Mouse (Mus musculus) c-Kit-positive CD71-positive TER-119-positive erythroid progenitor cells, embryonic 14.5 days (primary cell): ENCODE results near the gene Hgd.

Experiments used
- DNase-seq: peaks from one replicate; pipeline ENCODE4 v3.0.0-alpha.2; 2013; ENCODE audit warnings: low spot score

Gene Hgd

GRCm38 (mm10) chr16:37581901-37582300, 1.9 kb downstream of the Hgd start:
- no peak for DNase-seq

- DNase-seq, result no peak
Observed at GRCm38 (mm10) chr16:37583306-37583705, 3.4 kb downstream of the Hgd start.

DNA sequence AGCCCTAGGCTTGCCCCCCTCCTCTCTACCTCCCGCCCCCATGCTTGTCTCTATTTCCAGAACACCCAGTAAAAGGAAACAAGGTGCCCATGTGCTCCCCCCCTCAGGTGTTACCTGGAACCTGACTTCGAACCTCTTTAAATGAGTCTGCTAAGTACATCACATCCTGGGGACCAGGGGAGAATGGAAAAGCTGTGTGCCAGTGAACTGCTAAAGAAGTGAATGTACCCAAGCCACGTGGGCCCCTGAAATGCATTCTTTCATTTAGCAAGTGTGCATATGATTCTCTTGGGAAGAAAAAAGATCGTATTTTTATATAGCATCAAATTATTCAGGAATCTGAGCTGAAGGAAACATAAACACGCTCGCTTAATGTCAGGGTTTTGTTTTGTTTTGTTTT, 3.8 kb downstream of the Hgd start:
- DNase-seq, result no peak

DNA sequence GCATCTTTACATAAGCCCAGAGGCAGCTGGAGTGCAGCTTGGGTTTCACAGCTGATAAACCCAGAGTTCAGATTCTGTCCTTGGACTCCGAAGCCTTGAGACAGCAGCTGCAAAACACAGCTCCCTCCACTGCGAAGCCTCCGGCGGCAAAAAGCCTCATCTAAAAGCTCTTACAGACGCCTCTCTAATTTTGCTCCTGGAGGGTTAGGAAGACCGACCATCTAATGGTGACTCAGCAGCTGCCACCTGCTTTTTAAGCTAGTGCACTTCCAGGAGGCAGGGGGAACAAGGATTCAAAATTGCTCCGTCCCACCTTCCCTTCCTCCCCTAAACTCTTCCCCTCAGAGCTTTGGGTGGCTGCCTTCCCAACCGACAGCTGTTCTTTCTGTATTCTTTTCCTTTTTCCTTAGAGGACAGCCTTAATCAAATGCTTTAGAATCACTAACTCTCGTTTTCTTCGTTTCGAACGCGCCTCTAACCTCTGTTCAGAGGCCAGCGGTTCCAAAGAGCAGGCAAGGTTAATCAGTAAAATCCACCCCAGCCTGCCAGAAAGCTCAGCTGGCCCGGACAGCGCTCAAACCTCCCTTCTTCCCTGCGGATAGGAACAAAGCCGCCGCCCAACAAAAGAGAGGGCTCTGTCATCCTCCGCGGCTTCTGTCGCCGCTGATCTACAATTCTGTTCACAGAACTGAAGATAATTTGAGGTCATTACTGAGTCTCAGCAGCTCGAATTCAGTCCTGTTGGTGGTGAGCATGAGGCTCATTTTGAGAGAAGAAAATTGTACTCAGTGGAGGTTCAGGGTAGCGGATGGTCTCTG, 4.5 kb downstream of the Hgd start:
- no peak for DNase-seq

DNA sequence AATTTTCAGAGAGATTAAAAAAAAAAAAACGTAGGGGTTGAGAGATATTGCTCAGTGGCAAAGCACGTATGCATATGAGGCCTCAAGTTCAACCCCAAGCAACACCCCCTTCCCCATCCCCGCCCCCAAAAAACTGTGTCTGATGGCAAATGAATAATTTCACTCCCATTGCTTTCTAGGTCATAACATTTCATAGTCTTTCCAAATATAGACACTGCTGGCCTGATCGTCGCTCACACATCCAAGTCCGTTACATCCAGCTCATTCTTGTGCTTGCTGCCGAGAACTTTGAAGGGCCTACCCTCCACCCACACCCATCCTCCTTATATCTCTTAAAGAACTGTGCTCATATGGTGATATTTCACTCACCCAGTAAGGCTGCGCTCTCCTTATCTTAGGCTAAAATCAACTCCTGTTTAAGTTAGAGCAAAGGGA, 5.2 kb downstream of the Hgd start:
- DNase-seq, result no peak

- no peak for DNase-seq
Observed at GRCm38 (mm10) chr16:37590921-37591320, 11.0 kb downstream of the Hgd start.

DNA sequence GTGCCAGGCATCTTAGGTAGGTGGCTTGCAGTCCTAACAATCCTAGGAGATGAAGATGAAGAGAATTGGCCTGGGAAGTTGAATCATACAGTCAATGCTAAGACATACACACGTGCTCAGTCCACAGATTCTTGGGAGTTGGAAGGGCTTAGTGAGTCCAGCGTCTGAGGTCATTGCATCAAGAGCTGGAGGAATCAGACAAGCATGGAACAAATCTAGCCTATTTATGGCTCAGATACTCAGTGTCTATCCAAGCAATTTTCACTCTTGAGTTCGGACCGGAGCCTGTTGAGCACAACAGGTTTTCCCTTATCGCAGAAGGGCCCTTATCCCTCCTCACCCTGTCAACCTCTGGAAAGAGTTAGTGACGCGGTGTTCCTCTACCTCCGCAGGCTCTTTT, 11.6 kb downstream of the Hgd start:
- no peak for DNase-seq

DNA sequence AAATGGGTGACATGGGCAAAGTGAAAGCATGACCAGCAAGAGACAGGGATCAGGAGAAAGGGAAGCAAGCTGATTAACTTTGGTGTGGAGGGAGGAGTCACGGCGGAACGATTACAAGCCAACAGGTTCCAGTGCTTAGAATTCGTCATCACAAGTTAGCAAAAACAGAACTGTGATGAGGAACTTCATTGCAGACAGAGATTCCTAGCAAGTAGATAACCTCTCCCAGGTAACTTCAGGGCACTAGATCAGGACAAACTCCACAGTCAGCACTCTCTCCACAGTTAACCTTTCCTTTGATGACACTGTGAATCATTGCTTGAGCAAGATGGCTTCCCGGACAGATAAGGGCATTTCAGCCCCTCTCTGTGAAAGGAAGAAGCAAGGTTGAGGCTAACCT, 17.5 kb downstream of the Hgd start:
- no peak for DNase-seq

DNA sequence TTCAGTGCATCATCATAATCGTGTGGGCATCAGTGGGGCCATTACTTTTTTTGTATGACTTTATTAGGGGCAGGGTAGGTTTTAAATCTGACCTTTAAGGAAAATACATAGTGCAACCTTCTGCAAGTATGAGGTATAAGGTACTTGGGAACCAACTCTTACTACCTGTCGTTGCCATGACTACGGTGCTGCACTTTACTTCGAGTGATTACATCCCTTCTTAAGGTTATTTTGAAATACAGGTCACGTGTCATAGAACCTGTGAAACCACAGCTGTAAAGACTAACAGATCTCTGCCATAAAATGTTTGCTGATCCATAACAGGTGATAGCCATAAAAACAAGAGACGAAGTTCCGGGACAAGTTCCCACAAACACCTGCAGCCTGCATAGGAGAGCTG, 18.5 kb downstream of the Hgd start:
- DNase-seq, result no peak

DNA sequence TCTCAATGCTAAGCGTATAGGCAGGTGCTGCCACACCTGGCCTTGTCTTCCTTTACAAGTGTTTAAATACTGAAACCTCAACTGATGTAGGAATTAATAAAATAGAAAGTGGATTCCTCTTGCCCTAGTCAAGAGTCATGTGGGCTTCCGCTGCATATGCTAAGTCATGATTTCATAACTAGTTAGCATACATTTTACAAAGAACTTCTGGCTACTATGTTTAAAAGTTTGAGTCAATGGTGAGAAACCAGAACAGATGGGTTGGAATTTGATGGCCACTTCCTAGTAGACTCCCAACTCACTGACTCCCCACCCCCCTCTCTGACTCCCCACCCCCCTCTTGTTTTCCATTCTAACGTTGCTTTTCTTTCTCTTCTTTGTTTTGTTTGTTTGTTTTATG, 19.4 kb downstream of the Hgd start:
- no peak for DNase-seq

- DNase-seq, result no peak
Observed at GRCm38 (mm10) chr16:37603431-37603830, 23.5 kb downstream of the Hgd start.

DNA sequence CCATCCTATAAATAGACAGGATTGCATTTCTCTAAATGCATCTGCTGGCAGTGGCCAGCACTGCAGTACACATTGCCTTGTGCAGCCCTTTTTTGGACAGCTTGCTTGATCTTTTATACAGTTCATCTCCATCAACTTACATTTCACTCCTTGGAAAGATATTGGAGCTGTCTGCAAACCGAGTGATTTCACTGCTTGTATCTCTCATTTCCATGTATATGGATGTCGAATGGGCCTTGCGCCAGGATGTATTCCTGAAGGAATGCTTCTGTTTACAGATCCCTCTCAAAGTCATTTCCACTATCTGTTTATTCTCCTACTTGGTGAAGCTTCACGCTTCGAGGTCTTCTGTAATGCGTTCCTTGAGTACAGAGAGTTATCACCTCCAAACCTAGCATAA, 24.3 kb downstream of the Hgd start:
- DNase-seq, result no peak

DNA sequence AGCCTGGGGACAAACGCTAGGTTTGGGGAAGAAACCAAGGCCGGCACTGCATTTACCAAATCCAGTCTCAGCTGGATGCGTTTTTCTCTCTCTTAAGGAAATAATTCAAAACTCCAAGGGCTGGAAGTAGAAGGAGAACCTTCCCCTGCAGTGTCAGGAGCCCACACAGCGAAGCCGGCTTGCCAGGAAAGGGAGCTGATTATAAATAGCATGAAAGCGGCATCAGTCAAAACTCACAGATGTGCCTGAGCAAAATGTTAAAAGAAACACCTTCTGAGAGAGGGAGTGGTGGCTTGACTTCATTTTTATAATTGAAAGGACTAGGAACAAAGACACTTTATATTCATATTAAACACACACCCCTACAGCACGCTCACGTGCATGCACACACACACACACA, 30.4 kb downstream of the Hgd start:
- no peak for DNase-seq

GRCm38 (mm10) chr16:37611072-37611471, 31.1 kb downstream of the Hgd start:
- DNase-seq, result no peak

- no peak for DNase-seq
Observed at GRCm38 (mm10) chr16:37612013-37612412, 32.1 kb downstream of the Hgd start.

DNA sequence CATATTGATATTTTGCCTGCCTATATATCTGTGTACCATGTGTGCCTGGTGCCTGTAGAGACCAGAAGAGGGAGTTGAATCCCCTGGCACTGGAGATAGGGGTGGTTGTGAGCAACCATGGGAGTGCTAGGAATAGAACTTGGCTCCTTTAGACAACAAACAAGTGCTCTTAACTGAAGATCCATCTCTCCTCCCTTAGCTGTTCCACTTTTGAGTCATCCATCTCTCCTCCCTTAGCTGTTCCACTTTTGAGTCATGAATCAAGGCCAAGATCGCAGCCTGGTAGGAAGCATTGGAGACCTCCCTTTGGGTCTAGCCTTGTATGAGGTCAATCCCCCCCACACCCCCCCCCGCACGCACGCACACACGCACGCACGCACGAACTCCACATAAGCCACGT, 34.6 kb downstream of the Hgd start:
- DNase-seq, result no peak

DNA sequence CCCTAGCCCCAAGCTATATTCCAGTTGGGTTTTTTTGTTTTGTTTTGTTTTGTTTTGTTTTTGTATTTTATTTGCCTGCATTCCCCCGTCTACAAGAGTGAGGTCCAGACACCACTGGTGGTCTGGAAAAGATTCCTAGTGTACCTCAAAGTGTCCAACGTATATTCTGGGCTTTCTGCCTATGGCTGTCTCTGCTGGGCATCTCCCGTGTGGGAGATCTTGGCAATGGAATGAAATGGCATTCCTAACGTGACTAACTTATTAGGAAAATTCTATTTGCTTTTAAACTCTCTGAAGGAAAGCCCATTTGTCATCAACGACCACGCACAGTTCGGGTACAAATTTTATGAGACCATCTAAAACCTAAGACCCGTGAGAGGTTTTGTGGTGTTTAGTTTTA, 35.5 kb downstream of the Hgd start:
- no peak for DNase-seq

- DNase-seq, result no peak
Observed at GRCm38 (mm10) chr16:37616104-37616503, 36.2 kb downstream of the Hgd start.

DNA sequence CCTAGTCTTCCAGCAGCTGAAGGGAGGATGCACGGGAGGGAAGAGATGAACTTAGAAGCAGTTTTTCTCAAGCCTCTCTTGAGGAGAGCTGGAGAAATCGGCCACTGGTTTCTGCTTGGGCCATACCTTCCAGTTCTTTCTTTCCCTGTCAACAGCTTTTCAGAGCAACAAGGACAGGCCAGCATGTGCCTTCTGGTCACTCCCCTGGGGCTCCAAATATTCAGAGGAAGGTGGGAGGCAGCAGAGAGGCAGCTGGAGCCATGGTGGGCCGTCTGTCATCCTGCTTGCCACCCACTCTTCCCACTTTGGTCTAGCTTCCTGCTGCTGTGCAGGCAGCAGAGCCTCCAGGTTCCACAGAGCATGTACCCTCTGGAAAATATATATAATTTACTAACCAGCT, 37.7 kb downstream of the Hgd start:
- DNase-seq, result no peak

DNA sequence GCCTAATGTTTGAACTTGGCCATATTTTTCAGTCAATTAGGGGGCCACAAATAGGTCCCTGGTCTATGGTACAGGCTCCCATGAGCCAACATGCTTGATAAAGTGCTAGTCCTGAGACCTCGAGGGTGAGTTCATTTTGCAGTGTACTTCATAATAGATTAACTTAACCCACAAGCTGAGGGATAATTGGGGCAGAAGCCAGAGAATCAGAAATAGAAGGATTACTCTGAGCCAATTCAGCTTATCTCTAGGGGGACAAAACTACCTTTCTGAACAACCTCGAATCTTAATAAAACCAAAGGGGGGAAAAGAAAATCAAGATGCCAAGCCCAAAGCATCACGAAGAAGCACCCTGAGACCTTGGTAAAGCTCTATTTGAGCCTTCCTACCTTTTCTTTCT, 42.5 kb downstream of the Hgd start:
- DNase-seq, result no peak

DNA sequence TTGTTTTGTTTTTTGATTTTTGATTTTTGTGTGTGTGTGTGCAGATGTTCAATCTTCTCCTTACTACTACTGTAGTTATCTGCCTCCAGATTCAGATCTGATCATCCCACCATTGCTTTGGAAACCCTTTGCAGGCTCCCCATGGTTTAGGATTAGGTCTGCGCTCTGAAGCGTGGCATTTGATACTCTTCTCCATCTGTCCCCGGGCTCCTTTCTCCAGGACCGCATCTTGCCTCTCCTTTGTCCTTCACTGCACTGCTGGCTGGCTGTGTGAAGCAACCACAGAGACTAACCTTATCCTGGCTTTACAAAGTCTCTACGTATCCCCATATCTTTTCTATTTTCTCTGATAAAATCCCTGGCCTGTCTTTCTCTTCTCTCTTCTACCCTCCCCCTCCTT, 43.0 kb downstream of the Hgd start:
- DNase-seq, result no peak

- no peak for DNase-seq
Observed at GRCm38 (mm10) chr16:37626388-37626949, 46.5 kb downstream of the Hgd start.

DNA sequence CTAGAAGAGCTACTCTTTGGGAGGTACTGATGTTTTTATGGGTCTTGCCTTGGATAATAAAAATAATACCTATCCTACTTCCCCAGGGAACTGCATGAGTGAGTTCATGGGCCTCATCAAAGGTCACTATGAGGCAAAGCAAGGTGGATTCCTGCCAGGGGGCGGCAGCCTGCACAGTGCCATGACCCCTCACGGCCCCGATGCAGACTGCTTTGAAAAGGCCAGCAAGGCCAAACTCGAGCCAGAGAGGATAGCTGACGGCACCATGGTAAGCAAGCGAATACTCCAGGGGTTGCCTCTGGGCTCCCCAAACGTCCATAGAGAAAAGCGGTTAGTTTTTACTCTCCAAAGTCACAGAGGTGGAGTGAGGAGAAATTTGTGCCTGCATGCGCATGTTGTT, 48.4 kb downstream of the Hgd start:
- no peak for DNase-seq

- no peak for DNase-seq
Observed at GRCm38 (mm10) chr16:37629011-37629410, 49.1 kb downstream of the Hgd start.
